Mouse (Mus musculus): ENCODE results near the gene Anxa5. TPM values are rescaled to one million over a fixed set of nuclear protein-coding genes. Genes with fewer than 3 reads are reported as not detected.

Anxa5 gene
- polyA plus RNA-seq, 1 experiment from 2014 or later: 291 TPM

DNA sequence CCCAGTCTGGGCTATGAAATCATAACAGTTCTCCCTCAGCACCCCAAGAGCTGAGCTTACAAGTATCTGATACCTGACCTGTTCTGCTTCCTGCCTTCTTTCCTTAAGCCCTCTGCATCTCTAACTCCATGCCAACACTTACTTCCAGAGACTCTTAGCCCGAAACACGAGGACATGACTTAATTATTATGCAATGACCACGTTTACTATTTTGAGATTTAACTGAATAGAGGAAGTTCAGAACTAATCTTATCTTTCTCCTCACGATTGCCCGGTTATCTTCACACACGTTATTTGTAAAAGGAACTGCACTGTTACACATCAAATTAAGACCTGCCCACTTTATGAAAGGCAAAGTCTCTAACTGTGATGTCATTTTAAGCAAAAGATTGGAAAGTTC is 28.8 kb downstream of the Anxa5 start:
- H3K27me3 ChIP-seq (ENCODE audit: insufficient read depth, low read length): no peaks in the 10 kb centered on the region
- H3K9me3 ChIP-seq (replicated peaks; ENCODE audit: low read length): no peaks in the 10 kb centered on the region
- ATAC-seq (replicated peaks; ENCODE audit: low FRiP score, low read depth) (no peak), DNase-seq (ENCODE audit: low spot score) (no peak)
- peaks cover 20% of the 10 kb centered on the region; the same call in 1 of the 2 replicates for H3K36me3 ChIP-seq (ENCODE audit: insufficient read depth, low read length)
- no peak for TF ChIP-seq CTCF (IDR thresholded peaks at IDR 0.05; ENCODE audit: low read depth)
- H3K9ac ChIP-seq (ENCODE audit: low read depth, low read length): no peak overlapping the region
- H3K27ac ChIP-seq: no peak overlapping the region
- WGBS: 72% methylated on average over 6 of the region's 6 CpGs
- no peak overlapping the region for H3K4me3 ChIP-seq (replicated peaks; ENCODE audit: low read depth, low read length)
- no peaks in the 10 kb centered on the region; the same call in 1 of the 2 replicates for H3K4me1 ChIP-seq (replicated peaks; ENCODE audit: insufficient read depth, low read length)
- H3K4me2 ChIP-seq (ENCODE audit: low read length): no peak overlapping the region

GRCm38 (mm10) chr3:36446506-36446905 is 29.2 kb downstream of the Anxa5 start:
- no peak for ATAC-seq (replicated peaks; ENCODE audit: low FRiP score, low read depth)
- Histone ChIP-seq H3K36me3 (ENCODE audit: insufficient read depth, low read length) (peaks cover 20% of the 10 kb centered on the region; the same call in 1 of the 2 replicates), H3K4me2 (ENCODE audit: low read length) (no peak overlapping the region), H3K9ac (ENCODE audit: low read depth, low read length) (no peak overlapping the region), H3K27me3 (ENCODE audit: insufficient read depth, low read length) (no peaks in the 10 kb centered on the region), H3K4me1 (replicated peaks; ENCODE audit: insufficient read depth, low read length) (no peaks in the 10 kb centered on the region; the same call in 1 of the 2 replicates), H3K27ac (no peak overlapping the region), H3K9me3 (replicated peaks; ENCODE audit: low read length) (no peaks in the 10 kb centered on the region), H3K4me3 (replicated peaks; ENCODE audit: low read depth, low read length) (no peak overlapping the region)
- TF ChIP-seq CTCF (IDR thresholded peaks at IDR 0.05; ENCODE audit: low read depth): no peak
- 82% methylated on average over 5 of the region's 5 CpGs for WGBS
- no peak for DNase-seq (ENCODE audit: low spot score)

GRCm38 (mm10) chr3:36446041-36446440 is 29.7 kb downstream of the Anxa5 start:
- Histone ChIP-seq H3K9me3 (replicated peaks; ENCODE audit: low read length) (no peaks in the 10 kb centered on the region), H3K4me2 (ENCODE audit: low read length) (no peak overlapping the region), H3K4me3 (replicated peaks; ENCODE audit: low read depth, low read length) (no peak overlapping the region), H3K27me3 (ENCODE audit: insufficient read depth, low read length) (no peaks in the 10 kb centered on the region), H3K36me3 (ENCODE audit: insufficient read depth, low read length) (peaks cover 20% of the 10 kb centered on the region; the same call in 1 of the 2 replicates), H3K4me1 (replicated peaks; ENCODE audit: insufficient read depth, low read length) (no peaks in the 10 kb centered on the region; the same call in 1 of the 2 replicates), H3K9ac (ENCODE audit: low read depth, low read length) (no peak overlapping the region), H3K27ac (no peak overlapping the region)
- ATAC-seq (replicated peaks; ENCODE audit: low FRiP score, low read depth): no peak
- DNase-seq (ENCODE audit: low spot score): no peak
- WGBS: 97% methylated on average over 3 of the region's 3 CpGs
- TF ChIP-seq CTCF (IDR thresholded peaks at IDR 0.05; ENCODE audit: low read depth): no peak

- H3K9me3 ChIP-seq (replicated peaks; ENCODE audit: low read length): no peaks in the 10 kb centered on the region
- peak; percentile 84 for TF ChIP-seq CTCF (IDR thresholded peaks at IDR 0.05; ENCODE audit: low read depth)
- DNase-seq (ENCODE audit: low spot score) (peak; percentile 82), ATAC-seq (replicated peaks; ENCODE audit: low FRiP score, low read depth) (no peak)
- H3K4me1 ChIP-seq (replicated peaks; ENCODE audit: insufficient read depth, low read length): no peaks in the 10 kb centered on the region
- no peak overlapping the region for H3K9ac ChIP-seq (ENCODE audit: low read depth, low read length)
- H3K27me3 ChIP-seq (ENCODE audit: insufficient read depth, low read length): no peaks in the 10 kb centered on the region
- H3K4me3 ChIP-seq (replicated peaks; ENCODE audit: low read depth, low read length): no peak overlapping the region
- H3K36me3 ChIP-seq (ENCODE audit: insufficient read depth, low read length): no peaks in the 10 kb centered on the region
- 3% methylated on average over 2 of the region's 2 CpGs for WGBS
- H3K4me2 ChIP-seq (ENCODE audit: low read length): no peak overlapping the region
- H3K27ac ChIP-seq: no peak overlapping the region
These were observed 33.3 kb downstream of the Anxa5 start for GRCm38 (mm10) chr3:36442426-36442825.

- no peaks in the 10 kb centered on the region for H3K36me3 ChIP-seq (ENCODE audit: insufficient read depth, low read length)
- no peaks in the 10 kb centered on the region for H3K4me1 ChIP-seq (replicated peaks; ENCODE audit: insufficient read depth, low read length)
- no peak for TF ChIP-seq CTCF (IDR thresholded peaks at IDR 0.05; ENCODE audit: low read depth)
- no peak overlapping the region for H3K27ac ChIP-seq
- no peak overlapping the region for H3K4me3 ChIP-seq (replicated peaks; ENCODE audit: low read depth, low read length)
- DNase-seq (ENCODE audit: low spot score) (peak; percentile 9), ATAC-seq (replicated peaks; ENCODE audit: low FRiP score, low read depth) (no peak)
- H3K9ac ChIP-seq (ENCODE audit: low read depth, low read length): no peak overlapping the region
- no peaks in the 10 kb centered on the region for H3K9me3 ChIP-seq (replicated peaks; ENCODE audit: low read length)
- no peaks in the 10 kb centered on the region for H3K27me3 ChIP-seq (ENCODE audit: insufficient read depth, low read length)
- H3K4me2 ChIP-seq (ENCODE audit: low read length): no peak overlapping the region
- WGBS: 37% methylated on average over 4 of the region's 4 CpGs
These were observed 35.4 kb downstream of the Anxa5 start for GRCm38 (mm10) chr3:36440280-36440679.

DNA sequence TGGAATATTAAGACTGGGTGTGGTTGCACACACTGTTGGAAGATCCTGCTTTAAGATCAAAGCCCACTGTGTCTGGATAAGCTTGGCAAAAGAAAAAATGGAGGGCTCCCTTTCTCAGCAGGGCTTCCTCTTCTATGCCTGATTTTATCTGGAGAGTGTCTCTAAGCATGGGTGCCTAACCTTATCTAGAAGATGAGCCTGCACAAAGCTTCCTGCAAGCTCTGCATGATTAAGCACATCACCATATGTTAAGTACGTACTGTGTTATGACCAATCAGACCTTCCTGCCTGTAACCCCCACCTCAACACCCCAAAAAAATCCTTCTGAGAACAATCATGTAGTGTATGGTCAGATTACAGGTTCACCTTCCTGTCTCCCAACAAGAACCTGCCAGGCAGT is 45.3 kb downstream of the Anxa5 start:
- no peak overlapping the region for H3K4me3 ChIP-seq (replicated peaks; ENCODE audit: low read depth, low read length)
- no peaks in the 10 kb centered on the region for H3K4me1 ChIP-seq (replicated peaks; ENCODE audit: insufficient read depth, low read length)
- H3K4me2 ChIP-seq (ENCODE audit: low read length): no peak overlapping the region
- no peaks in the 10 kb centered on the region for H3K9me3 ChIP-seq (replicated peaks; ENCODE audit: low read length)
- H3K36me3 ChIP-seq (ENCODE audit: insufficient read depth, low read length): no peaks in the 10 kb centered on the region
- ATAC-seq (replicated peaks; ENCODE audit: low FRiP score, low read depth) (no peak), DNase-seq (ENCODE audit: low spot score) (no peak)
- no peaks in the 10 kb centered on the region for H3K27me3 ChIP-seq (ENCODE audit: insufficient read depth, low read length)
- no peak for TF ChIP-seq CTCF (IDR thresholded peaks at IDR 0.05; ENCODE audit: low read depth)
- WGBS: 83% methylated on average over 1 of the region's 1 CpGs
- H3K9ac ChIP-seq (ENCODE audit: low read depth, low read length): no peak overlapping the region
- H3K27ac ChIP-seq: no peak overlapping the region

DNA sequence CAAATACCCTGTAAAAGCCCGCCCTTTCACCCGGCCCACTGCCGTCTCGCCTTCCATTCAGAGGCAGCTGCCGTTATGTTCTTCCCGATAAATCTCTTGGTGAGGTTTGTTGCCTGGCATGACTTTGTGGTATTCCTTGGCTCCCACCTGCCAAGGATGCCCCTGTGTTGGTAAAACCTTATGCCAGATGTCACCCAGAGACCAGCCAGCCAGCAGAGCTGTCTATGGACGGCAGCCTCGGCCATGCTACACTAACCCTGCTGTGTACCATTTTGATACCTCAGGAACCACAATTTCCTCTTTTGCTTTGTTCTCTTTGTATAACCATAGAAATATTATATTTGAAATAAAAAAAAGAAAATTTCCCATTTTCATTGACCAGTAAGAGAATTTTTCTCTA is 48.3 kb downstream of the Anxa5 start:
- Histone ChIP-seq H3K4me1 (replicated peaks; ENCODE audit: insufficient read depth, low read length) (no peaks in the 10 kb centered on the region), H3K9ac (ENCODE audit: low read depth, low read length) (no peak overlapping the region)

More for the DNA sequence above, 48.3 kb downstream of the Anxa5 start:
- Histone ChIP-seq H3K9me3 (replicated peaks; ENCODE audit: low read length) (no peaks in the 10 kb centered on the region), H3K4me2 (ENCODE audit: low read length) (no peak overlapping the region), H3K27me3 (ENCODE audit: insufficient read depth, low read length) (no peaks in the 10 kb centered on the region), H3K36me3 (ENCODE audit: insufficient read depth, low read length) (no peaks in the 10 kb centered on the region), H3K4me3 (replicated peaks; ENCODE audit: low read depth, low read length) (no peak overlapping the region), H3K27ac (no peak overlapping the region)
- TF ChIP-seq CTCF (IDR thresholded peaks at IDR 0.05; ENCODE audit: low read depth): no peak
- WGBS: 95% methylated on average over 8 of the region's 8 CpGs
- ATAC-seq (replicated peaks; ENCODE audit: low FRiP score, low read depth) (no peak), DNase-seq (ENCODE audit: low spot score) (no peak)

All from kidney, postnatal 0 days (tissue).